ENCODE assay signal across 18 mouse cellular contexts in the genomic region with DNA sequence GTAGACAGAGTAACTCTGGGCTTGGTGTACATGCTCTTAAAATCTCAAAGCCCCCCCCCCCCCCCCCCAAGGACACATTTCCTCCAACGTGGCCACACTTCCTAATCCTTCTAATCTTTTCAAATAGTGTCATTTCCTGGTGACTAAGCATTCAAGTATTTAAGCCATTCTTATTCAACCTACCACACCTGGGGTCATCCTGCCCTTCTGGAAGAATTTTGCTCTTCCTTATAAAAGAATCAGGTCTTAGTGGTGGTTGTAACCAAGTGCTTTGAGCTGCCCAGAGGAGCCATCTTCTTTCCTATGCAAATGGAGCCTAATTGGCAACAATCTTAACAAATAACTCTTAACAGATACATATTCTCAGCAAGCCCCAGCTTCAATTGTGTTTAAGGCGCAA. TPM values are rescaled to one million over a fixed set of nuclear protein-coding genes. Genes with fewer than 3 reads are reported as not detected.
"Had no signal": no experiment of that assay in that cellular context is flagged by ENCODE, and none has a peak within 500 bp of the region (broad histone marks: within the 10 kb centered on the region; RNA-seq: fewer than 3 reads in every experiment).

No protein-coding gene starts in this region.

- DNase-seq: cerebellum, adult 9-11 months; cerebellum, postnatal 10 days; cerebellum, postnatal 14 days; cerebellum, postnatal 25 days; cerebellum, postnatal 36 days; embryo, embryonic 11 days; forebrain, postnatal 0 days; gastrocnemius, adult 2 months; gastrocnemius, postnatal 10 days; gastrocnemius, postnatal 14 days; gastrocnemius, postnatal 25 days; gastrocnemius, postnatal 36 days; heart, adult 18-20 months; heart, adult 2 months had no signal

RNA-seq across cellular contexts. Expression of gene Cyp2b10, which starts 12.6 kb away (rescaled TPM):
- total RNA-seq: common myeloid progenitor, adult 5-6 weeks; forebrain, postnatal 0 days; gastrocnemius, adult 18-20 months; gastrocnemius, adult 2 months; gastrocnemius, postnatal 10 days; gastrocnemius, postnatal 14 days; gastrocnemius, postnatal 25 days; gastrocnemius, postnatal 36 days; gastrocnemius, postnatal 4 days; granulocyte monocyte progenitor cell, adult 5-6 weeks had no signal
